Mouse (Mus musculus) testis, adult 2 months (tissue): ENCODE measurements around the gene Tmem129.

Source experiments
- CTCF ChIP-seq: fragments of 200-500 bp; IDR thresholded peaks from 2 replicates; pipeline ENCODE4 v1.5.1; 2012; ENCODE audit warnings: low read depth, mild to moderate bottlenecking, inconsistent platforms, low read length, moderate library complexity; ENCODE audit not compliant: control insufficient read depth, insufficient read depth, insufficient replicate concordance
- POLR2A ChIP-seq: fragments of 200-500 bp; IDR thresholded peaks from 2 replicates; pipeline ENCODE4 v1.6.1; 2012; ENCODE audit warnings: low read depth, mild to moderate bottlenecking, inconsistent platforms, low read length, moderate library complexity; ENCODE audit not compliant: control insufficient read depth

GRCm38 (mm10) chr5:33656739-33657138, 1.5 kb downstream of the Tmem129 start:
- TF ChIP-seq CTCF (no peak), POLR2A (no peak)
